Mouse (Mus musculus): Measurements from ENCODE around the gene Lhb.
A peak's percentile ranks its signal among the peaks of the same experiment; 100 is the strongest.
"Not testable (repeated sequence)": the region's sequence is repeated elsewhere in the genome, so short reads cannot be mapped to it uniquely, and the experiment has no call there.

The Lhb gene

DNA sequence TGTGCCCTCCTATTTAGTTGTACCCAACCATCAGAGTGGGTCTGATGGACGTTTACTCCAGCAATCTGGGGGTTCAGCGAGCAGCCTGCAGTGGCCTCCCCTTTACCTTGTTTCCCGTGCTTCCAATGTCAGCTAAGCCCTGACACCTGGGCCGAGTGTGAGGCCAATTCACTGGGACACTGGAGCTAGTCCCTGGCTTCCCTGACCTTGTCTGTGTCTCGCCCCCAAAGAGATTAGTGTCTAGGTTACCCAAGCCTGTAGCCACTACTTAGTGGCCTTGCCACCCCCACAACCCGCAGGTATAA is at the start of gene Lhb:
Gene Lhb, plus strand, starts transcription at position 206 of the 305 bp plus-strand sequence.
- DNase-seq, result no peak

DNA sequence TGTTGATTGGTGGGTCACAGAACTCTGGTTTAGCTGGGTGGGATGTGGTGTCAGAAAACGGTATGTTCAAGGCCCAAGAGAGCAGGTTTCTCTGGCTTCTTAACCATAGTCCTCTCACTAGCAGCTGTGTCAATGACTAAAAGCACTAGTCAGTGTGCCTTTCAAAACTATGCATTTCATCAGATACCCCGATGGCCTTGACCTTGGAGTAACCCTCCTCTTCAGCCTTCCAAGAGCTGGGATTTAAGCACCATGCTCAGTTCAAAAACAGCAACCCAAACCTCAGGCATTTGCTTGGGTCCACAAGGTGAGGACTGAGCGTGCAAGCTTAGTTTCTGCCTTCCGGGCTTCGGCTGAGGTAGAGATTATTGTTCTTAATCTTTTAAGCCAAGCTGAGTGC is 48.2 kb upstream of the Lhb start:
- no peak for DNase-seq

DNA sequence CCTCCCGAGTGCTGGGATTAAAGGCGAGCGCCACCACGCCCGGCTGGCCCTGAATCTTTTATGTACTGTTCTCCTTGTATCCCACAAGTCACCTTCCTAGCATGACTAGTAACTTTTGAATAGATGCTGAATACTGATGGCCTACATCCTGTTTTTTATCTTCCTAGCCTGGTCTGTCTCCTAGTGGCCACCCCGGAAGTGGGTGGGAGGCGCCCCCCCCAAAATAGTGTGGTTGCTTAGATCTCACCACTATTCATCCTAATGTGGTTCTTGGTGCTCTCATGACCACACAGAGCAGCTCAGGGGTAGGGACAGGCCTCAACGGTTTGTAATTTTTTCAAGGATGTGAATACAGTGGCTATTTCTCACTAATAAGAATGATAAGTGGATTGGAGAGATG is 46.0 kb upstream of the Lhb start:
- no peak for DNase-seq

DNA sequence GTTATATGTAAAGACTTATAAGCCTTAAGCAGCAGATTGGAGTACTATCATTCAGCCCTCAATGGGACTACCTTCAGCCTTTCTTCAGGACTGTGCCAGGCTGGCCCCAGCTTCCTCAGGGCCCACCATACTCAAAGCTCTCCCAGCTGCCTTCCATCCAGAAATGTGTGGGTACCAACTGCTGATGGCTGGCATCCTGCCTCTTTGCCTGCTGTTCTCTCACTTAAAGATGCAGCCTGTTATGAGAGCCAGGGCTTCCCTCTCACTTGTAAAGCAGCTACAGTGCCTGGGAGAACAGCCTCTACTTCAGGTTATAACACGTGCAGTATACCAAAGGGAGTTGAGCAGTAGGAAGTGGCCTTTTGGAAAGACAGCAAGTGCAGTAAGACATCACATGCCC is 44.6 kb upstream of the Lhb start:
- no peak for DNase-seq

DNA sequence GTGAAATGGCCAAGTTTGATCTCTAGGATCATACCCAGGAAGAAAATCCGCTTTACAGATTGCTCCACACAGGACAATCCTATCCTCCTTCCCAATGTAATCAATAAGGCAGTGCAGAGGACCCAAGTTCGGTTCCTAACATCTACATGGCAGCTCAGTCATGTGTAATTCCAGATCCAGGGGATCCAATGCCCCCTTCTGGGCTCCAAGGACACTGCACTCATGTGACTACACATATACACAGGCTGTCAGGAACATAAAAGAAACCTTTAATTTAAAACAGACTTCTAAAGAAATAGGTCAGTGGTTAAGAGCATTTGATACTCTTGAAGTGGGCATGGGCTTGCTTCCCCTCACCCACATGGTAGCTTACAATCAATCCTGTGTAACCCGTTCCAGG is 34.5 kb upstream of the Lhb start:
- DNase-seq, result no peak

DNA sequence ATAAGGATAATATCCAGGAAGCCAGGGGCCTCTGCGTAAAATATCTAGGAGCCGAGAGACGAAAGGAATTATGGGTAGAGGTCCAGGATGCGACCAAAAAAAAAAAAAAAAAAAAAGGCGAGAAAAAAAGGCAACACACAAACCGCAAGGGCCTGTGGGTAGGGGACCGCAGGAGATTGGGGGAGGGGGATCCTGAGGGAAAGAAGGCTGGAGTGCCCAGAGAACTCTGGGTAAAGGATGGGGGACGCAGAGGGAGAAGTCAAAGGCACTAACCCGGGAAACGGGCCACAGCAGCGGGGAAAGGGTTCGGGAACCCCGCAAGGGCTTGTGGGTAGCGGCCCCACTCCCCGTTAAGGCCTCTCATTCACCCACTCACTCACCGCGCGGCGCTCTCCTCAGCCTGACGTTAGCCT is 25.5 kb upstream of the Lhb start:
- no peak for DNase-seq

DNA sequence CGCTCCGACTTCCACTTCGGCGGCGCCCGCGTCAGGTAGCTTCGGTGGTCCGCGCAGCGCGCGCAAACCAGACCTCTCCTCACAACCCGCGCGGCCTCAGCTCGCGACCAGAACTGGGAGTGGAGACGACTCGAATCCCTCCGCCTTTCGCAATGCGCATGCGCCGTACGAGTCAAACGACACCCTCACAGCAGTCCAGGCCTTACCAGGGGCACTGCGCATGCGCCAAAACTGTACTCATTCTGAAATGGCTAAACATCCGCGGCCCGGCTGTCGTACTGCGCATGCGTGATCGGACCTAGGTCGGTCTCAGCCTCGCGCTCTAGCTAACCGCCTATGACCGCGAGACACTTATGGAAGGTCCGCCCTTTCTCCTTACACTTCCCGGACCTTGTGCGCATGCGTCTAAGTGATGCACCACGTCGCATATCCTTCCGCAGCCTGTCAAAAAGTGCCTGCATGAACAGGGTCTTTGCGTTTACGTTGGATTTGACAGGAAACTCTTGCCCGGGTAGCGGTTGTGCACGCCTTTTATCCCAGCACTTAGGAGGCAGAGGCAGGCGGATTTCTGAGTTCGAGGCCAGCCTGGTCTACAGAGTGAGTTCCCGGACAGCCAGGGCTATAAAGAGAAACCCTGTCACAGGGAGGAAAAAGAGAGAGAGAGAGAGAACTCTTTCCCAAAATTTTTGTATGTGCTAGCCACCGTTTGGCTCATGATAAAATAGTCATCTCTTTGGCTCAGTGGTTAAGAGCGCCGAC is 24.9 kb upstream of the Lhb start, which contains the start of gene Snrnp70:
Gene Snrnp70, minus strand, starts transcription at position 165 of the 759 bp plus-strand sequence.
- DNase-seq, result peak; percentile 100

DNA sequence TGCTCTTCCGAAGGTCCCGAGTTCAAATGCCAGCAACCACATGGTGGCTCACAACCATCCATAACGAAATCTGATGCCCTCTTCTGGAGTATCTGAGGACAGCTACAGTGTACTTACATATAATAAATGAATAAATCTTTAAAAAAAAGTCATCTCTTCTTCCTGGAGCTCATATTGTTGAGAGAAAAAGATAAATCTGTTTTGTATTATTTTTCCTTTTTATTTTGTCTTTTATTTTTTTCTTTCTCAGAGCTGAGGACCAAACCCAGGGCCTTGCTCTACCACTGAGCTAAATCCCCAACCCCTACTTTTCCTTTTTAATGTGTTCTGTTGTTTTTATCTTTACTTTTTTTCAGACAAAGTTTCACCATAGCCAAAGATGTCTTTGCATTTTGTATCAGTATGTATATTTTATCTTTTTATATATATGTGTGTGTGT is 24.3 kb upstream of the Lhb start:
- not testable (repeated sequence) for DNase-seq

DNA sequence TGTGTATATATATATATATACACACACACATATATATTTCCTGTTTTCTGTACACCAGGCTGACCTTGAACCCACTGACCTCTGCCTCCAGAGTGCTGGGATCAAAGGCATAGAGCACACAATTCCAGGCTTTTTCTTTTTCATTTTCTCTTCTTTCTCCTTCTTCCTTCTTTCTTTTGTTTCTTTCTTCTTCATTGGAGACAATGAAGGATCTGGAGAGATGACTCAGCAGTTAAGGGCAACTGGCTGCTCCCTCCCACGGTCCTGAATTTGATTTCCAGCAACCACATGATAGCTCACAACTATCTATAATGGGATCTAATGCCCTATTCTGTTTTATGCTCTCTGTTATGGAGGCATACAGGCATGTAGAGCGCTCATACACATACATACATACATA is 23.8 kb upstream of the Lhb start:
- DNase-seq, result no peak

DNA sequence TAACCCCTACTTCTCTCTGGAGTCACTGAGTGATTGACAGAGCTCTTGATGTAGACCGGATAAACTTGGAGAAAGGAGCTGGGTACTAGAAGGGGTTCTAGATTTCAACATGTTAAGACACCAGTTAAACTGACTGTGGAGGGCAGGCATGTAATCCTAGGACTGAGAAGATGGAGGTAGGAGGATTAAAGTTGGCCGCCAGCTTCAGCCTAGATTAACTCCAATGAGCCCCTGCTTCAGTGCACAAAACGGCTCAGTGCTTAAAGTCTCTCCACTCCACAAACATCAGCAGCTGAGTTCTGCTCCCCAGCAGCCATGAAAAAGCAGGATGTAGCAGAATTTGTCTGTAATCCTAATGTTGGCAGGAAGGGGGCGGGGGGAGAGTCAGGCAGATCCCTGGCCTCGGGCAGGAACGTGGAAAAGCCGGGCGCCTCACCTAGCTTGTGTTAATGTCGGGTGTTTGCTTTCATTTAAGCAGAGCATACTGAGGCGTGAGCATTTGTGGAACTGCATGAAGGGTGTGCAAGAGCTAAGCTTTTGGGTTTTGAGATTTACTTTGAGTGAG is 19.0 kb upstream of the Lhb start:
- no peak for DNase-seq

DNA sequence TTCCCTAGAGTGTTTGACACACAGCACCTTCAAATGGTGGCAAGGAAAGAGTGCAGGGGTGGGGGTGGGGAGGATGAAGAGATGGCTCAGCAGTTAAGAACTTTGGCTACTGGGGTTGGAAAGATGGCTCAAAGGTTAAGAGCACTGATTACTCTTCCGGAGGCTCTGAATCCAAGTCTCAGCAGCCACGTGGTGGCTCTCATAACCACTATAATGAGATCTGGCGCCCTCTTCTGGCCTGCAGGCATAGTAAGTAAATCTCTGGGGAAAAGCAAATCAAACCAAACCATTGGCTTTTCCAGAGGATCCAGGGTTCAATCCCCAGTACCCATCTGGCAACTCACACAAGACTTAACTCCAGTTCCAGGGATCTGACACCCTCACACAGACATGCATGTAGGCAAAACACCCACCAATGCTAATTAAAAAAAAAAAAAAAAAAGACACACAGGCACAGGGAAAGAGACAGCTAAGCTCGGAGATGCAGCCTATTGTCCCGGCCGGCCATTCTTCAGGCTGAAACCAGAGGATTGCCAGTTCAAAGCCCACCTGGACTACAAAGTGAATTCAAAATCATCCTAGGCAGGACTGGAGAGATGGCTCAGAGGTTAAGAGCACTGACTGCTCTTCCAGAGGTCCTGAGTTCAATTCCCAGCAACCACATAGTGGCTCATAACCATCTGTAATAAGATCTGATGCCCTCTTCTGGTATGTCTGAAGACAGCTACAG is 16.9 kb upstream of the Lhb start:
- peak; percentile 51 for DNase-seq

DNA sequence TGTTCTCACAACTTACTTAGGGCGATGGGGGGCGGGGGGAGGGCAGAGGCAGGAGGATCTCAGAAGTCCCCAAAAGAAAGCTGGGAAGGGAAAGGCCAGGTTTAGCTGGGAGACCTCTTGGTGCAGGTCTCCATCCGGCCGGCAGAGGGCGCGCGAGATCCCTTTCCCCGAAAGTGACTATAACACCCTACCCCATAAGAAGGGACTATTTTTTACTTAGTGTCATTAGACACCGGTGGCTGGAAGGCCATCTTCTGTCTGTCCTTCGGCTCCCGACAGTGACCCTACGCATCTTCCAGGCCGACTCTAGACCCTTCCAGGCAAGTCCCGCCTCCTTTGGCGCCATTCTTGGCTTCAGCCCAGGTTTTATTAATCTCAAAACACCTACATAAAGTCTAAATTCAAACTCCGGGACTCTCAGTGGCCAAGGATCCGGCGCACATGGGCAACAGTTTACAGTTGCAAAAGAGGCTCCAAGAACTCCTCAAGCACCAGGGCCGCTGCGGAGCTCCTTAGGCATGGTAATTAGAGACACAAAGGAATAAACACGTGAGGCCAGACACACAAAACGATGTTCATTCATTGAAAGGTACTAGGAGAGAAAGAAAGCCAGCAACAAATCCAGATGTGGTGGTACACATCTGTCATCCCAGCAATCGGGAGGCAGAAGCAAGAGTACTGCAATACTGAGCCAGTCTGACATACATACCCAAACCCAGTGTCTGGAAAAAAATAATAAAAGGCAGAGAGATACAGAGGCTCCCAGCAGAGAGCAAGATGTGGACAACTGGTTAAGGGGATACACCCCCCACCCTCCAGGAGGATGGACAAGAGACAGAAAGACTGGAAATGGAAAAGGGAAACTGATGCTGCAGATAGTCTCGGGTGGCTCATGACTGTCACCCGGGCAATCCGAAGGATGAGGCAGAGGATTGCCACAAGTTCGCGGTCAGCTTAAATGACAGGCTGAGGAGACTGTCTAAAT is 15.2 kb upstream of the Lhb start, which contains the start of gene Kcna7:
Gene Kcna7, plus strand, starts transcription at position 563 of the 985 bp plus-strand sequence.
- peak; percentile 65 for DNase-seq

DNA sequence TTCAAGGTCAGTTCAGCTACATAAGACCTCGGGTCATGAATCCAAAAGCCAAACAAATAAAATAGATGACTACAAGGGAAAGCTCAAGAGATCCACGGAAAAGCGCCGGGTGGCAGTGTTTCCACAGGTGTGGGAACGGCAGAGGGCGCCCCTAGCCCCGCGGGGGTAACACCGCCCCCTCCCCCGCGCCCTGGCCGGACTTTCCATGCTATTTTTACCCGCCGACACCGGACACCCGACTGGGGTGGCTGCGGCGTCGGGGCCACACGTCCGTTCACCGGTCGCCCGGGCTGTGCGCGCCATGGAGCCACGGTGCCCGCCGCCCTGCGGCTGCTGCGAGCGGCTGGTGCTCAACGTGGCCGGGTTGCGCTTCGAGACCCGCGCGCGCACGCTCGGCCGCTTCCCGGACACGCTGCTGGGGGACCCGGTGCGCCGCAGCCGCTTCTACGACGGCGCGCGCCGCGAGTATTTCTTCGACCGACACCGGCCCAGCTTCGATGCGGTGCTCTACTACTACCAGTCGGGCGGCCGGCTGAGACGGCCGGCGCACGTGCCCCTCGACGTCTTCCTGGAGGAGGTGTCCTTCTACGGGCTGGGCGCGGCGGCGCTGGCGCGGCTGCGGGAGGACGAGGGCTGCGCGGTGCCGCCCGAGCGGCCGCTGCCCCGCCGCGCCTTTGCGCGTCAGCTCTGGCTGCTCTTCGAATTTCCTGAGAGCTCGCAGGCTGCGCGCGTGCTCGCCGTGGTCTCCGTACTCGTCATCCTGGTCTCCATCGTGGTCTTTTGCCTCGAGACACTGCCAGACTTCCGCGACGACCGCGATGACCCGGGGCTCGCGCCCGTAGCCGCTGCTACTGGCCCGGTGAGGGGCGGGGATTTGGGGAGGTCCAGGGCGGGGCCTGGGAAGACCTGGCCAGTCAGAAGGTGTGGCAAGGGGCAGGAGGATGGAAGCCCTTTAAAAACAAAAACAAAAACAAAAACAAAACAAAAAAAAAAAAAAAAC is 14.2 kb upstream of the Lhb start:
- DNase-seq, result no peak

DNA sequence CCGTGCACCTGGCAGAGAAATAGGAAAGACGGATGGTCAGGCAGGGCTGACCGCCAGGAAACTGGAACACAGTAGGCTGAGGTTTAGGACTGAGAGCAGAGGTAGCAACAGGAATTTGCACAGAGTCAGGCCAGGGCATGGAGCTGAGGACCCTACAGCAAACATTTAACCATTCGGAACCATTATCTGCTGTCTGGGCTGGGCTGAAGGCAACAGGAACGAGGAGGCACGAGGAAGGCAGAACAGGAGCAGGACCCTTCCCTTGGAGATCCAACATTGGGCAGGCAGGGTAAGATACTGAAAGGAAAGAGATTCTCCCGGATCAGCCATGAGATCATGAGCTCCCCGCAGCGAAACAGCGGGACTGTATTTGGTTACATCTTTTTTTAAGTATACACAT is 12.8 kb upstream of the Lhb start:
- no peak for DNase-seq

DNA sequence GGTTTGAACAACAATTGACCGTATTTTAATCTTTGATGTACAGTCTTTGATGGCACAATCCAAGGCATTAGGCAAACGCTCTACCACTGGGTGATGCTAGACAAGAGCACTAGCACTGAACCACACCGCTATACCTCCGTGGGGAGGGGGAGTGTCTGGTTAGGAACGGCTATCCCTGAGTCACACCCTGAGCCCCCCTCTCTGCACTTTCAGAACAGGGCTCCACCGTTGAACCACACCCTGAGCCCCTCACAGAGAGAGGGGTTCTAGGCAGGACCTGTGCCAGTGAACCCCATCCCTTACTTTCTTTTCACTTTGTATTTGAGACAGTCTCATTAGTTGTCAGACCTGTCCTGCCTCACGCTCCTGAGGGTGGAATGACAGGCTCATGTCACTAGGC is 12.3 kb upstream of the Lhb start:
- no peak for DNase-seq

DNA sequence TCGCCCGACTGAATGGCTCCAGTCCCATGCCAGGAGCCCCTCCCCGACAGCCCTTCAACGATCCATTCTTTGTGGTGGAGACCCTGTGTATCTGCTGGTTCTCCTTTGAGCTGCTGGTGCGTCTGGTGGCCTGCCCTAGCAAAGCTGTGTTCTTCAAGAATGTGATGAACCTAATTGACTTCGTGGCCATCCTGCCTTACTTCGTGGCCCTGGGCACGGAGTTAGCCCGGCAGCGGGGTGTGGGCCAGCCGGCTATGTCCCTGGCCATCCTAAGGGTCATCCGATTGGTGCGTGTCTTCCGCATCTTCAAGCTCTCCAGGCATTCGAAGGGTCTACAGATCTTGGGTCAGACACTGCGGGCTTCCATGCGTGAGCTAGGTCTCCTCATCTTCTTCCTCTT is 11.7 kb upstream of the Lhb start:
- DNase-seq, result no peak

DNA sequence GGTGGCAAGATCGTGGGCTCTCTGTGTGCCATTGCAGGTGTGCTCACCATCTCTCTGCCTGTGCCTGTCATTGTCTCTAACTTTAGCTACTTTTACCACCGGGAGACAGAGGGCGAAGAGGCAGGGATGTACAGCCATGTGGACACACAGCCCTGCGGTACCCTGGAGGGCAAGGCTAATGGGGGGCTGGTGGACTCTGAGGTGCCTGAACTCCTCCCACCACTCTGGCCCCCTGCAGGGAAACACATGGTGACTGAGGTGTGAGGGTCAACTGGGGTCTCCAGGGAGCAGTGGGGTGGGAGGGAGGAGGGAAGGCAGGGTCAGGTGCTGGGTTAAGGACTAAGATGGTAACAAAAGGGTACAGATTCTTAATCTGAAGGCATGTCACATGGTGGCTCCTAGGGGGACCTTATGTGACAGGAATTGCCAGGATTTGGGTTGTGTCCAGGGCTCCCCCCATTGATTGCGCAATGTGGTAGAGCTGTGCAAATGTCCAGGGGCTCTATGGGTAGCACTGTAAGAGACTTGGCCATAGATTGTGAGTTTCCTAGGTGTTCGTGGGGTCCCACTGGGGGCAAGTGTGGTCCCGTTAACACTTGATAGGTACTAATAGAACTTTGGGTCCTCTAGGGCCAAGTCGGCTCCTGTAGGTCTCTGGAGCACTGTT is 11.0 kb upstream of the Lhb start:
- no peak for DNase-seq

DNA sequence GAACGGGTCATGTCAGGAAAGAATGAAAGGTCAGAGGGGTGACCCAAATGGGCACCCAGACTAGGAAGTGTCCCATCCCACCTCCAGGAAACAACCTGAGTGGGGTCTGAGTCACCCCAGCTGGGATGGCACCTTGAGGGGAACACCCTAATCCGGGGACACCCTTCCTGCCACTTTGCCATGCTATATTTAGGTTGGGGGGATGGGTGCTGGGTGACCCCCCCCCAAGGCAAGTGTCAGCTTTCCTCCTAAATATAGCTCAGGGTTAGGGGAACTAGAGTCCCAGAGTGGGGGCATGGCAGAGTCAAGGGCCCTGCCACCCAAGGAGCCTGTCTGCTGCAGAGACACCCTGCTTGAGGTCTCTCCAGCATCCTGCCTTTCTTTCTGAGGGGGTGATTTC is 8.2 kb upstream of the Lhb start:
- DNase-seq, result no peak

DNA sequence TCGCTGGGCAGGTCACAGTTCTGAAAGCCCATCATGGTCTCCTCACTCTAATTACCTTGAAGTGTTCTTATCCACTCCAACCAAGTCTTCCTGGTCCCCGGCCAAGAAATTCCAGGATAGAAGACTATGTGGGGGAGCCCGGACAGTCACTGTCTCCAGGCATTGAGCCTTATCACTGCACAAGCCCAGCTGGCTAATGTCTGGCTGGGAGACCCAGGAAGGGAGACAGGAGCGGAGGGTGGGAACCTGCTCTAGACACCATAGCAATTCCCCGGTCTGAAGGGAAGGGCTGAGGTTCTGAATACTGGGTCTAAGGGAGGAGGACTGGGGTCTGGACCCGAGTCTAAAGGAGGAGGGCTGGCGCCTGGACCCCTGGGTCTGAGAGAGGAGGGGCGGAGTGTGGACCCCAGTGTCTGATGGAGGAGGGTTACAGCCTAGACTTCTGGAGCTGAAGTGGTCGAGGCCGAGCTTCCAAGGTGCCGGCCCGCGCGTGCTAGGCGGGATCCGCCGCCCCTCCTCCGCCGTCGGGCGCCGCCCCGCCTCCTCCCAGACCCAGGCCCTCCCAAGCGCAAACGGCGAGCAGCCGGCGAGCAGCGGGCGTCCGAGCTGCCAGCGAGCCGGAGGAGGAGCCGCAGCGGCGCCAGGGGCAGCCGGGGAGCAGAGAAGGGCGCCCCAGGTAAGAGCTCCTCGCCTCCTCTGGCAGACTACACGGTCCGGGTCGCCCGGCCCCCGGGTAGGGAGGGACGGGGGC is 7.3 kb upstream of the Lhb start, which contains the start of gene Ntf5:
Gene Ntf5, plus strand, starts transcription at position 583 of the 751 bp plus-strand sequence.
- DNase-seq, result no peak

All from cerebellum, adult 9-10 months (tissue).